Comparison of ENCODE assay signal across 9 mouse cellular contexts in the genomic region with DNA sequence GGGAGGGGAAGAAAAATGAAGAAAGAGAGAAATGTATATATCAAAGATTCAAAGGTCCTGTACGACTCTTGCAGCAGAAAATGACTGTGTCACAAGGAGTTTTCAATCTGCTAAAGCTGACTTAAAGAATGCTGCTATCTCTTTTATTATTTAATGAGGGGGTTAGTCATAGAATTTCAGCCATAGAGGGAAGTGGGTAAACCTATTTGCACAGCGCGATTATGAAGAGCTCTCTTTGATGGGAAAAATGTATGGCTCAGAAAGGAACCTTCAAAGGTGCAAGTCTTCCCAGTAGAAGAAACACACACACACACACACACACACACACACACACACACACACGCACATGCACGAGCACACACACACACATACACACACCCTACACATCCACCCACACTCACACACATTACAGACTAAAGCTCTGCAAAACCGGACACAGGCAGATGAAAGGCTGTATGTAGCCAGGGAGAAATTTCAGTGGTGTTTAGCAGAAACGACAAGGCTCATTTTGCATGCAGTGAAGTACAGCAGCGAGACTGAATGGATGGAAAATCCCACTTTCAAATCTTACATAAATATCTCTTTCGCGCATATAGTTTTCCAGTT. TPM values are rescaled to one million over a fixed set of nuclear protein-coding genes. Genes with fewer than 3 reads are reported as not detected.
DNase-seq lines count a peak whose midpoint lies in the region; ATAC-seq lines count a peak whose summit lies in the region.
"Had no signal": no experiment of that assay in that cellular context is flagged by ENCODE, and none has a peak within 500 bp of the region (broad histone marks: within the 10 kb centered on the region; RNA-seq: fewer than 3 reads in every experiment).

No protein-coding gene starts in this region.

- DNase-seq in frontal cortex, postnatal 10 days (ENCODE audit: low spot score in 2 of 2): no peak
- DNase-seq in neural tube, embryonic 11.5 days (ENCODE audit: low spot score): no peak
- DNase-seq in neural tube, embryonic 10.5 days (ENCODE audit: extremely low spot score, low spot score): no peak
- DNase-seq in right cerebral cortex, adult 18-20 months: no peak
- DNase-seq: heart, postnatal 14 days had no signal

- peak; percentile 25 for ATAC-seq in frontal cortex, adult (ENCODE audit: low TSS enrichment)
- no peak for ATAC-seq in neural tube, embryonic 11.5 days (ENCODE audit: insufficient read depth, low FRiP score, low TSS enrichment)
- peak; percentile 28; the same call in 1 of the 2 replicates for ATAC-seq in intestine, embryonic 16.5 days
- ATAC-seq in stomach, embryonic 15.5 days (ENCODE audit: insufficient read depth, low FRiP score, low read depth): peak; percentile 37; the same call in 1 of the 2 replicates
- ATAC-seq in liver, embryonic 12.5 days: no peak

- 42% methylated on average over 10 of the region's 10 CpGs for WGBS in neural tube, embryonic 11.5 days
- WGBS in intestine, embryonic 16.5 days: 34% methylated on average over 10 of the region's 10 CpGs
- WGBS in stomach, embryonic 15.5 days: 31% methylated on average over 10 of the region's 10 CpGs
- WGBS in liver, embryonic 12.5 days (ENCODE audit: insufficient replicate concordance): 32% methylated on average over 10 of the region's 10 CpGs

- no peak overlapping the region for H3K27ac ChIP-seq in neural tube, embryonic 11.5 days (ENCODE audit: low read depth, low read length)
- H3K27ac ChIP-seq in intestine, embryonic 16.5 days (ENCODE audit: low read length): no peak overlapping the region
- no peak overlapping the region for H3K27ac ChIP-seq in stomach, embryonic 15.5 days
- H3K27ac ChIP-seq in liver, embryonic 12.5 days: no peak overlapping the region

- no peaks in the 10 kb centered on the region for H3K4me1 ChIP-seq in neural tube, embryonic 11.5 days (ENCODE audit: control insufficient read depth, insufficient read depth, low read length)
- peaks cover 3% of the 10 kb centered on the region; the same call in 1 of the 2 replicates for H3K4me1 ChIP-seq in intestine, embryonic 16.5 days (ENCODE audit: control insufficient read depth, insufficient read depth, low read length)
- peaks cover 11% of the 10 kb centered on the region; the same call in 1 of the 2 replicates for H3K4me1 ChIP-seq in stomach, embryonic 15.5 days
- no peaks in the 10 kb centered on the region for H3K4me1 ChIP-seq in liver, embryonic 12.5 days

- H3K4me2 ChIP-seq in neural tube, embryonic 11.5 days (ENCODE audit: low read depth): peak overlapping the region; percentile 93
- peak overlapping the region; percentile 74; the same call in 1 of the 2 replicates for H3K4me2 ChIP-seq in intestine, embryonic 16.5 days (ENCODE audit: low read depth, low read length)
- peak overlapping the region; percentile 82 for H3K4me2 ChIP-seq in stomach, embryonic 15.5 days
- no peak overlapping the region for H3K4me2 ChIP-seq in liver, embryonic 12.5 days

- peaks cover 24% of the 10 kb centered on the region for H3K27me3 ChIP-seq in neural tube, embryonic 11.5 days (ENCODE audit: control insufficient read depth, insufficient read depth, low read length)
- peaks cover 30% of the 10 kb centered on the region for H3K27me3 ChIP-seq in intestine, embryonic 16.5 days (replicated peaks; ENCODE audit: control insufficient read depth, insufficient read depth, low read length)
- peaks cover 26% of the 10 kb centered on the region for H3K27me3 ChIP-seq in stomach, embryonic 15.5 days (replicated peaks)
- H3K27me3 ChIP-seq in liver, embryonic 12.5 days (replicated peaks): peaks cover 41% of the 10 kb centered on the region

- no peak overlapping the region for H3K9ac ChIP-seq in neural tube, embryonic 11.5 days (ENCODE audit: low read length)
- no peak overlapping the region for H3K9ac ChIP-seq in intestine, embryonic 16.5 days (ENCODE audit: low read depth, low read length)
- no peak overlapping the region for H3K9ac ChIP-seq in stomach, embryonic 15.5 days
- H3K9ac ChIP-seq in liver, embryonic 12.5 days: no peak overlapping the region

- H3K4me3 ChIP-seq in neural tube, embryonic 11.5 days (ENCODE audit: low read depth, low read length): no peak overlapping the region; the same call in 1 of the 2 replicates
- H3K4me3 ChIP-seq in intestine, embryonic 16.5 days (ENCODE audit: low read length): no peak overlapping the region
- H3K4me3 ChIP-seq in stomach, embryonic 15.5 days (replicated peaks): 0 out of 2 replicates have a peak overlapping the region, but pooled peaks have one; percentile 1
- no peak overlapping the region for H3K4me3 ChIP-seq in liver, embryonic 12.5 days

- no peaks in the 10 kb centered on the region for H3K9me3 ChIP-seq in neural tube, embryonic 11.5 days (ENCODE audit: control insufficient read depth, low read length)
- H3K9me3 ChIP-seq in intestine, embryonic 16.5 days (ENCODE audit: control insufficient read depth, low read length): no peaks in the 10 kb centered on the region
- H3K9me3 ChIP-seq in stomach, embryonic 15.5 days: no peaks in the 10 kb centered on the region
- no peaks in the 10 kb centered on the region for H3K9me3 ChIP-seq in liver, embryonic 12.5 days (replicated peaks)

- no peaks in the 10 kb centered on the region for H3K36me3 ChIP-seq in neural tube, embryonic 11.5 days (ENCODE audit: control insufficient read depth, insufficient read depth, low read length)
- no peaks in the 10 kb centered on the region for H3K36me3 ChIP-seq in intestine, embryonic 16.5 days (ENCODE audit: control insufficient read depth, insufficient read depth, low read length)
- no peaks in the 10 kb centered on the region for H3K36me3 ChIP-seq in stomach, embryonic 15.5 days
- H3K36me3 ChIP-seq in liver, embryonic 12.5 days: no peaks in the 10 kb centered on the region

RNA-seq across cellular contexts. Expression of a gene that starts 2.3 kb away (rescaled TPM):
- polyA plus RNA-seq in neural tube, embryonic 11.5 days (2014; fragmentation: Nextera tagmentation; extraction: Ambion mirVana): 2.4 and 4.4 TPM in 2 replicates
- 0.51 and 0.99 TPM in 2 replicates for polyA plus RNA-seq in intestine, embryonic 16.5 days (2015; fragmentation: Nextera tagmentation; extraction: Ambion mirVana)
- 1.9 and 2.0 TPM in 2 replicates for polyA plus RNA-seq in stomach, embryonic 15.5 days (2015; fragmentation: Nextera tagmentation; extraction: Ambion mirVana)
- 0.06 and 0.13 TPM in 2 replicates for polyA plus RNA-seq in liver, embryonic 12.5 days (2016; fragmentation: Nextera tagmentation; extraction: Ambion mirVana)

Comparison
In these comparisons a context has a peak if more than half of its experiments do, and no peak if none do; other contexts are left out.
1. ATAC-seq: peak in frontal cortex, adult (single experiment), intestine, embryonic 16.5 days (single experiment) and stomach, embryonic 15.5 days (single experiment); none in neural tube, embryonic 11.5 days (single experiment) and liver, embryonic 12.5 days (single experiment).